ENCODE assay signal across 9 mouse cellular contexts in genomic region chr3:56007991-56008390, GRCm38 (mm10).
DNase-seq lines count a peak whose midpoint lies in the region; ATAC-seq and TF ChIP-seq lines count a peak whose summit lies in the region.
"Had no signal": no experiment of that assay in that cellular context is flagged by ENCODE, and none has a peak within 500 bp of the region (broad histone marks: within the 10 kb centered on the region; RNA-seq: fewer than 3 reads in every experiment).

No protein-coding gene starts in this region.

- no peaks in the 10 kb centered on the region for H3K36me3 ChIP-seq in intestine, postnatal 0 days (ENCODE audit: control insufficient read depth, insufficient read depth)
- no peaks in the 10 kb centered on the region for H3K36me3 ChIP-seq in intestine, embryonic 15.5 days
- H3K36me3 ChIP-seq in CH12.LX (replicated peaks in 1 of 2; ENCODE audit: control insufficient read depth in 1 of 2, insufficient read depth in 1 of 2, low read length in 1 of 2), result no peaks in the 10 kb centered on the region
- peaks cover 24% of the 10 kb centered on the region; the same call in 1 of the 2 replicates for H3K36me3 ChIP-seq in embryonic facial prominence, embryonic 14.5 days (ENCODE audit: control insufficient read depth, insufficient read depth, low read length)
- H3K36me3 ChIP-seq in midbrain, embryonic 10.5 days, result peaks cover 33% of the 10 kb centered on the region

- no peak overlapping the region for H3K9ac ChIP-seq in intestine, postnatal 0 days (ENCODE audit: low read depth, low read length)
- H3K9ac ChIP-seq in intestine, embryonic 15.5 days, result no peak overlapping the region
- no peak overlapping the region for H3K9ac ChIP-seq in CH12.LX (ENCODE audit: insufficient read depth, low read depth)
- H3K9ac ChIP-seq in embryonic facial prominence, embryonic 14.5 days (ENCODE audit: low read depth, low read length), result no peak overlapping the region
- H3K9ac ChIP-seq: embryonic facial prominence, embryonic 13.5 days had no signal

- no peak overlapping the region for H3K27ac ChIP-seq in intestine, postnatal 0 days (ENCODE audit: low read depth, low read length)
- no peak overlapping the region for H3K27ac ChIP-seq in intestine, embryonic 15.5 days
- no peak overlapping the region for H3K27ac ChIP-seq in CH12.LX (ENCODE audit: insufficient read depth, low read depth)
- no peak overlapping the region for H3K27ac ChIP-seq in embryonic facial prominence, embryonic 14.5 days (replicated peaks; ENCODE audit: low read depth, low read length)
- no peak overlapping the region for H3K27ac ChIP-seq in midbrain, embryonic 10.5 days (replicated peaks)
- H3K27ac ChIP-seq: embryonic facial prominence, embryonic 13.5 days had no signal

- no peak overlapping the region for H3K4me3 ChIP-seq in intestine, postnatal 0 days (ENCODE audit: low read depth, low read length)
- H3K4me3 ChIP-seq in intestine, embryonic 15.5 days (replicated peaks), result no peak overlapping the region
- no peak overlapping the region for H3K4me3 ChIP-seq in CH12.LX (replicated peaks in 1 of 3; ENCODE audit: low read depth in 2 of 3, low read length in 2 of 3, poor library complexity in 1 of 3)
- no peak overlapping the region for H3K4me3 ChIP-seq in embryonic facial prominence, embryonic 14.5 days (ENCODE audit: low read depth, low read length)
- no peak overlapping the region for H3K4me3 ChIP-seq in midbrain, embryonic 10.5 days
- H3K4me3 ChIP-seq: embryonic facial prominence, embryonic 13.5 days had no signal

- H3K9me3 ChIP-seq in intestine, postnatal 0 days (ENCODE audit: control insufficient read depth), result no peaks in the 10 kb centered on the region
- no peaks in the 10 kb centered on the region for H3K9me3 ChIP-seq in intestine, embryonic 15.5 days
- H3K9me3 ChIP-seq in CH12.LX (replicated peaks; ENCODE audit: low read length), result peaks cover 30% of the 10 kb centered on the region
- H3K9me3 ChIP-seq in embryonic facial prominence, embryonic 14.5 days (ENCODE audit: control insufficient read depth, low read length), result no peaks in the 10 kb centered on the region
- H3K9me3 ChIP-seq in midbrain, embryonic 10.5 days (replicated peaks), result no peaks in the 10 kb centered on the region
- H3K9me3 ChIP-seq: embryonic facial prominence, embryonic 13.5 days had no signal

- dilution Hi-C loops in CH12.LX (cut with MboI; ENCODE audit: extremely low pct_ligation_motif_present, extremely low pct_unique_long_range_greater_than_20kb, low sequenced_read_pairs), result no loop called here

- WGBS in intestine, postnatal 0 days, result 13% methylated on average over 2 of the region's 2 CpGs
- 19% methylated on average over 2 of the region's 2 CpGs for WGBS in intestine, embryonic 15.5 days
- WGBS in embryonic facial prominence, embryonic 14.5 days, result 20% methylated on average over 2 of the region's 2 CpGs
- 32% methylated on average over 2 of the region's 2 CpGs for WGBS in midbrain, embryonic 10.5 days

- peak; percentile 89 for TF ChIP-seq CTCF in intestine, postnatal 0 days (IDR thresholded peaks at IDR 0.05; ENCODE audit: low read depth)
- TF ChIP-seq CTCF in CH12.LX (conservative IDR thresholded peaks at IDR 0.05 in 1 of 2, IDR thresholded peaks at IDR 0.05 in 1 of 2; ENCODE audit: low read depth in 2 of 2, low read length in 2 of 2), result peak; percentile 18 to 58; a peak in 3 of 4 replicates

- no peak for ATAC-seq in intestine, postnatal 0 days
- ATAC-seq in intestine, embryonic 15.5 days, result no peak
- no peak for ATAC-seq in embryonic facial prominence, embryonic 14.5 days (ENCODE audit: low read depth)

- H3K79me2 ChIP-seq in CH12.LX (replicated peaks; ENCODE audit: control insufficient read depth, extremely low read depth, insufficient read depth, poor library complexity, severe bottlenecking), result no peaks in the 10 kb centered on the region

- no peak for TF ChIP-seq EP300 in CH12.LX (IDR thresholded peaks at IDR 0.05; ENCODE audit: low read length)

- TF ChIP-seq RAD21 in CH12.LX (IDR thresholded peaks at IDR 0.05; ENCODE audit: low read depth, low read length), result peak; percentile 52

- TF ChIP-seq POLR2A in CH12.LX (IDR thresholded peaks at IDR 0.05; ENCODE audit: low read depth, low read length), result no peak

- in situ Hi-C loops in CH12.LX (cut with MboI; ENCODE audit: low pct_ligation_motif_present, low pct_unique_long_range_greater_than_20kb, low sequenced_read_pairs), result loop anchor here (10.0 kb wide), 1 partner anchor 1197 kb away; no protein-coding TSS in a partner anchor

- DNase-seq in CH12.LX (ENCODE audit: extremely low read depth), result peak; percentile 9
- DNase-seq in adrenal gland, postnatal 36 days, result peak; percentile 8 to 33
- peak; percentile 57 for DNase-seq in embryonic facial prominence, embryonic 14.5 days (ENCODE audit: low spot score)
- peak; percentile 51 for DNase-seq in kidney, postnatal 10 days
- DNase-seq in midbrain, embryonic 10.5 days (ENCODE audit: low spot score), result peak; percentile 40
- peak; percentile 13 for DNase-seq in yolk sac, embryonic 10.5 days (ENCODE audit: low spot score)

- no peak overlapping the region for H3K4me2 ChIP-seq in intestine, postnatal 0 days (replicated peaks; ENCODE audit: low read depth)
- H3K4me2 ChIP-seq in intestine, embryonic 15.5 days (replicated peaks), result no peak overlapping the region
- H3K4me2 ChIP-seq in CH12.LX (ENCODE audit: insufficient read depth, low read depth, poor library complexity, severe bottlenecking), result no peak overlapping the region
- H3K4me2 ChIP-seq in embryonic facial prominence, embryonic 14.5 days (ENCODE audit: low read depth, low read length), result no peak overlapping the region
- H3K4me2 ChIP-seq: embryonic facial prominence, embryonic 13.5 days had no signal

- H3K4me1 ChIP-seq in intestine, postnatal 0 days (replicated peaks; ENCODE audit: control insufficient read depth, insufficient read depth, low read length), result no peaks in the 10 kb centered on the region
- no peaks in the 10 kb centered on the region for H3K4me1 ChIP-seq in intestine, embryonic 15.5 days (replicated peaks)
- H3K4me1 ChIP-seq in CH12.LX (ENCODE audit: control insufficient read depth in 1 of 2, insufficient read depth in 2 of 2), result no peaks in the 10 kb centered on the region
- H3K4me1 ChIP-seq in embryonic facial prominence, embryonic 14.5 days (ENCODE audit: control insufficient read depth, insufficient read depth, low read length), result no peaks in the 10 kb centered on the region
- no peaks in the 10 kb centered on the region for H3K4me1 ChIP-seq in midbrain, embryonic 10.5 days
- H3K4me1 ChIP-seq: embryonic facial prominence, embryonic 13.5 days had no signal

- H3K27me3 ChIP-seq in intestine, postnatal 0 days (replicated peaks; ENCODE audit: control insufficient read depth, insufficient read depth, low read length), result no peaks in the 10 kb centered on the region
- no peaks in the 10 kb centered on the region for H3K27me3 ChIP-seq in intestine, embryonic 15.5 days (replicated peaks)
- H3K27me3 ChIP-seq in CH12.LX (replicated peaks), result no peaks in the 10 kb centered on the region
- no peaks in the 10 kb centered on the region for H3K27me3 ChIP-seq in embryonic facial prominence, embryonic 14.5 days (replicated peaks; ENCODE audit: control insufficient read depth, insufficient read depth, low read length)
- no peaks in the 10 kb centered on the region for H3K27me3 ChIP-seq in midbrain, embryonic 10.5 days (ENCODE audit: low read depth, poor library complexity, severe bottlenecking)
- H3K27me3 ChIP-seq: embryonic facial prominence, embryonic 13.5 days had no signal

TF ChIP-seq in CH12.LX, 34 proteins besides CTCF, POLR2A, EP300 and RAD21:
- TF ChIP-seq TCF12 (IDR thresholded peaks at IDR 0.05; ENCODE audit: low read depth, low read length) (no peak), SMC3 (IDR thresholded peaks at IDR 0.05; ENCODE audit: low read depth, low read length) (peak; percentile 45)
